Mouse (Mus musculus) olfactory bulb, adult 2 months (tissue): Measurements from ENCODE around the gene Plekhg6.

Experiments
- CTCF ChIP-seq: fragments of 200-500 bp; IDR thresholded peaks from 2 replicates; pipeline ENCODE4 v1.5.1; 2012; ENCODE audit warnings: low read depth, mild to moderate bottlenecking, low read length, moderate library complexity; ENCODE audit not compliant: insufficient read depth
- POLR2A ChIP-seq: fragments of 200-500 bp; IDR thresholded peaks from 2 replicates; pipeline ENCODE4 v1.6.1; 2012; ENCODE audit warnings: mild to moderate bottlenecking, low read depth, low read length, moderate library complexity; ENCODE audit not compliant: insufficient read depth

DNA sequence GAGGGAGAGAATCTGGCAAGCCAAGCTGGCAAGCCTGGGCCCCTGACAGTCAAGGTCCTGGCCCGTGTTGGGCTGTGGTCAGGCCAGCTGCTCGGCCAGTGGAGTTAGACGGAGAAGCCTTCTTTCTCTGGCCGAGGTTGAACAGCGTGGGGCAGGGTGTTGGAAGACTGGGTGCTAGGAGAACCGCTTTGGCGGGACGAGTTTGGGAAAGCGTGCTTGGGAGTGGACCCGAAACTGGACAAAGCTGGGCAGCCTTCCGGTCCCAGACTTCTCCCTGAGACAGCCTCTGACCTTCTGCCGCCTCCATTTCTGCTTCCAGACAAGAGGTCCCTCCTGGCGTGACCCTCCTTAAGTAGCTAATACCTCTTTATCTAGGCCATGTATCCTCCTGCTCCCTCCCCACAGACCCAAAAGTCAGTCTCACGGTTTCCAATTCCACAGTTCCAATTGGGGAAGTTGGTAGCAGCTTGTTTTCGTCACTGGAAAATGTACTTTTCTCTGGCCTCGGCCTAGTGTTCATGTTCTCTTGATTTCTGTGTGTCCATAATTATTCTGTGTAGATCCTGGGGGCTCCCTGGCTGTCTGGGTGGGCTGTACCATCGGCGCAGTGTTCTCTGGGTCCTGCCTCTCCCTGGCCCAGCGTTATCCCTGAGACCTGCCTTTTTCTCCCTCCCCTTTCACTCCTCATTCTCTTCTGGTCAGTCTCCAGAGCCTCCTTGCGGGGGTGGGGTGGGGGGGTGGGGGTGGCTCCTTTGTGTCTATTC lies 30.2 kb downstream of the Plekhg6 start:
- TF ChIP-seq POLR2A (no peak), CTCF (no peak)
